Mouse (Mus musculus): ENCODE results near the gene Cfap61.

- no peak for TF ChIP-seq EP300 (IDR thresholded peaks at IDR 0.05; ENCODE audit: low read depth)
- no peak for TF ChIP-seq CTCF (IDR thresholded peaks at IDR 0.05; ENCODE audit: low read depth)
Observed at GRCm38 (mm10) chr2:146255636-146256035, 321.1 kb downstream of the Cfap61 start.
